Mouse (Mus musculus) olfactory bulb, adult 2 months (tissue): ENCODE data around the gene Nfe2l1.

ENCODE experiments used
- CTCF ChIP-seq: fragments of 200-500 bp; IDR thresholded peaks from 2 replicates; pipeline ENCODE4 v1.5.1; 2012; ENCODE audit warnings: low read depth, mild to moderate bottlenecking, low read length, moderate library complexity; ENCODE audit not compliant: insufficient read depth
- POLR2A ChIP-seq: fragments of 200-500 bp; IDR thresholded peaks from 2 replicates; pipeline ENCODE4 v1.6.1; 2012; ENCODE audit warnings: mild to moderate bottlenecking, low read depth, low read length, moderate library complexity; ENCODE audit not compliant: insufficient read depth

- TF ChIP-seq CTCF, result no peak
- no peak for TF ChIP-seq POLR2A
Observed at GRCm38 (mm10) chr11:96862534-96862933, 32.8 kb upstream of the Nfe2l1 start.
